Mouse (Mus musculus): ENCODE measurements at regions not wholly inside any gene's neighbourhood (a gene's known extent, or its start where the extent isn't known, plus 50 kb on each side); places are given as distances from the start of the nearest gene placed in this dataset.

DNA sequence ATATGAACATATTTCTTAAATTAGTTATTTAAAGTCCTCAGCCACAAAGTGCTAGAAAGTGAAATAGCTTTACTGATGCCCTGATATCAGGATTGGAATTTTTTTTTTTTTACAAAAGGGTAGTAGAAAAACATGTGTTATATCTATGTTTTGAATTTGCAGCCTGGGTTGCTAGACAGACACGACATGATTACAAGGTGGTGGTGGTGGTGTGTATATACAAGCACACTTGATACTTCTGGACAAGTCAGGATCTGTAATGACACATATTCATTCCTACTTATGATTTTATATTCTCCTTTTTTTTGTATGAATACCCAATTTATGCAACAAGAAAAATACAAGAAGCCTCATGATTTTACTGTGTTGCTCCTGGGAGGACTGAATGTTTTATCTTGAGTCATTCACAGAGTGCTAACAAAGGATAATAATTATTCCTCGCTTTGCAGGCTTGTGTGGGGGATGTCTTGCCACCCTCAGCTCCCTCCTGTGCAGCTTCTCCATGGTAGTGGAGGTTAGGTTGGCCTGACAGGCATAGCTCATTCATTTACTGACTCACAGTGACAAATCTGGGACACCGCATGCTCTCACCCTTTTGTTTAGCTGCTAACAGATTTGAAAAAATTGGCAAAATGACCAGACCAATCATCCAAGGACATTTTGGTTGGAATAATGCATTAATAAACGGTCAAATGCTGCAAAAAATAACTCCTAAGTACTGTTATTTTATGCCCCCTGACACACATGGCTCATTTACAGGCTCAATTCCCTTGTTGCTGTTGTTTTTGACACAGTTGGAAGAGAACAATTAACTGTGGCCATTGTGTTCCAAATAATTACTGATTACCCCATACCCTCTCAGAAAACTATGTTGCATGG, 303.3 kb upstream of the Sel1l start:
- no peak for DNase-seq

DNA sequence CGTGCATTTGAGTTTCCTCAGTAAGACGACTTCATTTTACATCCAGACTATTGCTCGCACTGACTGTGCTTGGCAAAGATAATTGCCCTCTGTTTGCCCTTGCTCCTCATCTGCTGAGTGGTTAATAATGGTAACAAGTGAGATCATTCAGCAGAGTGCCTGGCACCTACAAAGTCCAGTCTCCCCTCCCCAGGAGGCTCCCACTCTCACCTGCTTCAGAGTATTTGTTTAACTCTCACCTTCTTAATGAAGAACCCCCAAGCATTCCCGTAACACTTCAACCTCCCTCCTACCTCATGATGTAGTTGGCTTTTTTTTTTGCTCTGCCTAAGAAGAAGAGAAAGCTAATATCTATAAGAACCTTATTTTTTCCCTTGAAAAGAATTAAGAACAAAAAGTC, 288.6 kb upstream of the Sel1l start:
- no peak for DNase-seq

DNA sequence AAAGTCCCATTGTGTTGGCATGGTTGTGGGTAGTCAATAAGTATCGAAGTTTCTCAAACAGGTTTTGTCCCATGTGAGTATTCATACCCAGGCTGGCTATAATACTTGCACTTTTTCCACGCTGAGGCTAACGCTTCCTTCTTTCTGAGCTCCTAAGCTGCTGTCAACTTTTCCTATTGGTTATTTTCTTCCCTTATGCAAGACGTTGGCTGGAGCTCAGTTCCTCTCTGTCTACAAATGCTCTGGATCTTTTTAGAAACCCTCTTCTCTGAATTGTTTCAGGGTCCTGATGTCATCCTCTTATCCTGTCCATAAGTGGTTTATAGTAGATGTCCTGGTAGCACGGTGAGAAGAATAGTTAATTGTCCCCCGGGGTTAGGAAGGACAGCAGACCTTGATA, 278.7 kb upstream of the Sel1l start:
- DNase-seq, result no peak

DNA sequence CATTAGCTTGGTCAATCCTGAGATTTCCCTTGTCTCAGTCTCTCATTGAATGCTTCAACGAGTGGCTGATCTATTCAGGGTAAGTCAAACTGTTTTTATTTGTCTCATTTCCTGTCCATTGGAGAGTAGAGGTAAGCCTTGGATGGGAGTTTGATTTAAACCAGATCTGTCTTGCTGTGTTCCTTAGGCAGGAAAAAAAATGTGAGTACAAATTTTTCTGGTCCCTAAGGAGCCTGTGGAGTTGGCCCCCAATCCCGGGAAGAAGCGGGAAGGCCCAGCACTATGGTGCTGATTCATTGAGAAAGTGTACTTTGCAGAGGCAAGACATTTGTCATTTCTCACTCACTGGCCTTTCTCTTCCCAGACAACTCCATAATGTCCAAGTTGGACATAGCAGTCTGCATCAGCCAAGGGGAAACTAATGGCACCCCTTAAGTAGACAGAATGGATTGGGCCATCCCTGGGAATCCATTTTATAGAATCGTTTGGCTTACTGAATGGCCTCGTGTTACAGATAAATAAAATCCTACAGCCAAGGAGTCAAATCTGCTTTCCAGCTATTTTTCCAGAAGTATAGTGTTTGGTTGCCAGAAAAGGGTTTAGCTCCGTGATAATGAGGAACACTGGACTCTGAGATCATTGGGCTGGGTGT, 271.3 kb upstream of the Sel1l start:
- DNase-seq, result peak; percentile 24

DNA sequence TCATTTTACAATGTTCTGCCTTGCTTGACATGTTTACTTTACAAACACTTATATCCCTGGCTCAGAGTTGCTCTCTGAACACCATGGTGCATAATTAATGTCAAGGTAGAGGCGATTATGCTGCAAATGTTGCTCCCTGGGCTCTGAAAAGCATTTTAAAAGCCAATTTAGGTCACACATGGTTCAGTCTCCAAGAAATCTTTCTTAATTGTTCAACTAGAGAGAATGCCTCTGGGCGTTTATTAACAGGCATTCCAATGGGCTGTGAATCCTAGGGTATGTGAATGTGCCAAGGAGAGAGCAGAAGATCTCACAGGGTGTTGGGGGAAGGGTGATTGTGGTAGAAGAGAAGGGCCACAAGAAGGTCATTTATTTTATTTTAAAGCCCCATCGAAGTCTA, 260.7 kb upstream of the Sel1l start:
- DNase-seq, result no peak

DNA sequence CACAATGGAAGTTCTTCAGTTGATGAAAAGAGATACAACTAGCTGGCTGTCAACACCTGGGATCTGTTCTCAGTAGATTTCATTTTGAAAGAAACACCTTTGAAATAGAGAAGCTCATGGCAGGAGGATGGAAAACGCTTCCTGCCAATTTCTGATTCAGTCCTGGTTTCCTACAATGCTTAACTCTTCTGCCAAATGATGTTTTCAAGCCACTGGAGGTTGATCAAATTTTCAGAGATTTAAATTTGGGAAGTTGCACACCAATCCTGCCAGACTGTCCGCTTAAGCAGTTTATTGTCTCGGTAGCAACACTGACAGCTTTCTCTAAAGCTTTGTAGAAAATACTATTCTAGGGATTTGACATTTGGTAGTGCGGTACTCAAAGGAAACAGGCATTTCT, 251.1 kb upstream of the Sel1l start:
- no peak for DNase-seq

DNA sequence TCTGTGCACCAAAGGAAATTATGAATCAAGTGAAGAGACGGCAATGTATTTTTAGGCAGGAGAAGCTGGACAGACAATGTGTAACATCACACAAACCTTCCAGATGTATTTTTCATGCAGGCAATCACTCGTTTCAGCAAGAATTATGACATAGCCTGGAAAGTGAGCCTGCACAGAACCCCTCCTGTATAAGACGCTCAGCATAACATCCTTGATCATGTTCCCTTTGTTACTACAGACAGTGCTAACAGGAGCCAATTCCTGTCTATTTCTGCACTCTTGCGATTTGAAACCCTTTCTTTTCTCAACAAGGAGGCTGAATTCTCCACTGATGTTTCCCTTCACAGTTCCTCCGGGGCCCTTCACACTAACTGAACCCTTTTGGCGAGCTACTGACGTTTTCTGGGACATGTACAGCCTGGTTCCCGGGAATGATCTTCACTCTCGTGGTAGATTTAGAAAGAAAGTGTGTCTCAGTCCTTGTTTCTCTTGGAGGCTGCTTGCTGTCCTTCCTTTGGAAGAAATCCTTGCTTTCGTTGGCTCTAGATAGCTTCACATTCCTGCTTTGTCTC, 243.9 kb upstream of the Sel1l start:
- DNase-seq, result no peak

DNA sequence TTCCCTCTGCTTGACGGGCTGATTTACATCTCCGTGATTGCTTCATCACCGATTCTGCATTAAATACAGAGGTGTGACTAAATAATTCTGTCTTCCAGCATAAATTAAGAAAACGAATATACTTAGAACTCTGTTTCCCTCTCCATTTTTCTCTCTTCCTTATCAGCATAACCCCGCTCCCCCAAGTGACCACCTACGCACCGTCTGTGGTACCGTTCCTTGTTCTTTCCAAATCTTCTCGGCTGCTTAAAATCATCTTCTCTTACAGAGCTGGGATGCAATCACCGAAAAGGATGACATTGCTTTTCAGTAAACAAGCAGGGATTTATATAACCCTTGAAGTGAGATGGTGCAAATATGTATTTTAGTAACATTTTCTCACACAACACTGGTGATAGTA, 224.3 kb upstream of the Sel1l start:
- no peak for DNase-seq

DNA sequence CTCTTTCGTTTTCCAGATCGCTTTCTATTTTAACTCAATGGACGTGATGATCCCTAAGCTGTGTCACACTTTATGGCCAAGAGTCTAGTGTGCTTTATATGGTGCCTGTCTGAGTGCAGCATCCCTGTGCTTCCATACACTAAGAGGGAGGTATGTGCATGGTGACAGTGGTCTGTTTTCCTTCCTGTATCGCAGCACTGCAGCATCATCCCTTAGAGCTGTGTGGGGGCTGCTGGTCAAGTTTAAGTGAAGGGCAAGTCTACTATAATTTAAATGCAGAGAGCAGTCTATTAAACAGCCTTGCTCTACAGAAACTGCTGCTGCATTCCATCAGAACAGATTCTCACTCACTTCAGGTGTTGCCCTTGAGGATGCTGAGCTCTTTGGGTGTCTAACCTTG, 213.8 kb upstream of the Sel1l start:
- DNase-seq, result no peak

DNA sequence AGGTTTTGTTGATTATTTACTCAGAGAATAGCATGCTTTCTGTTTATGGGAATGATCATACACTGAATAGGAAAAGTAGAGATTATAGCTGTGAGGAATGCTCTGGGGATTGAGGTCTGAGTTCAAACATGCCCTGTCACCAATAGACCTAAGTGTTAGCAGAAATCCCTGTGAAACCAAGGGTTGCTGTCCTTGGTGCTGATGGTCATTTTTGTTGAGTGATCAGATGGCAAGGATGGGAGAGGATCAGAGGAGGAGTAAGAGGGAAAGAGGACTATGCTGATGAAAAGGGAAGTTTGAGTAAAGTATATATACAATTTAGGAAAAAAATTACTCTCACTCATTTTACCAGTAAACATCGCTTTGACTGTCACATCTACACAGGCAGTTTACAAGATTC, 191.5 kb upstream of the Sel1l start:
- no peak for DNase-seq

DNA sequence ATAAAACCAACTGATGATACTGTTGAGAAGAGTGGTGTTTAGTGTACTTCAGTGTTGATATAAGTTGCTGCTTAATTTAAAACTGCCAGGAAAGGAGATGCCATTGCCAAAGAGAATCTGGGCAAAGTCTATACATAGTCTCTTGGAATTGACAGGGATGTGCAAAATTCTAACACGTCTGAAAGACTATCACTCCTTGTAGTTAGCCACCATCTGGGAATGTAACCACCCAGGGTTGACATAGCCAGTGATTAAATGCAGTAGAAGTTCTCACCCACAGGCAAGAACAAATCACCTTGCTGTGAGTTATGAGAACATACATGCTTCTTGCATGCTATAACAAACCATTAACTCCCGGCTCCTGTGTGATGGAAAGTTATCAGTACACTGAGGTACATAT, 180.2 kb upstream of the Sel1l start:
- no peak for DNase-seq

DNA sequence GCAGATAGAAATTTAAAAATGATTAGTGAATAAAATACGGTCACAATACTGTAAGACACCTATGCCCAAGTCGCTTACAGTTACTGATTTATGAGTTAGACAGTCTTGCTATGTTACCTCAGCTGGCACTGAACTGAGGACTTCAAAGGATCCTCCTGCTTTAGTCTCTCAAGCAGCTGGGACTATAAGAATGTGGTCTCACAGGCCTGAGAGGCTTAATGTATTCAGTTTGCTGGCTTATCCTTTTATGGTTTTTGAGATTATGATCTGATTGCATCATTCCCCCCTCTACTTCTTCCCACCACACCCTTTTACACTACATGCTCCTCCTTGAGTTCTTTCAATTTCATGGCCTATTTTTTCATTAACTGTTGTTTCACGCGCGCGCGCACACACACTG, 179.4 kb upstream of the Sel1l start:
- no peak for DNase-seq

DNA sequence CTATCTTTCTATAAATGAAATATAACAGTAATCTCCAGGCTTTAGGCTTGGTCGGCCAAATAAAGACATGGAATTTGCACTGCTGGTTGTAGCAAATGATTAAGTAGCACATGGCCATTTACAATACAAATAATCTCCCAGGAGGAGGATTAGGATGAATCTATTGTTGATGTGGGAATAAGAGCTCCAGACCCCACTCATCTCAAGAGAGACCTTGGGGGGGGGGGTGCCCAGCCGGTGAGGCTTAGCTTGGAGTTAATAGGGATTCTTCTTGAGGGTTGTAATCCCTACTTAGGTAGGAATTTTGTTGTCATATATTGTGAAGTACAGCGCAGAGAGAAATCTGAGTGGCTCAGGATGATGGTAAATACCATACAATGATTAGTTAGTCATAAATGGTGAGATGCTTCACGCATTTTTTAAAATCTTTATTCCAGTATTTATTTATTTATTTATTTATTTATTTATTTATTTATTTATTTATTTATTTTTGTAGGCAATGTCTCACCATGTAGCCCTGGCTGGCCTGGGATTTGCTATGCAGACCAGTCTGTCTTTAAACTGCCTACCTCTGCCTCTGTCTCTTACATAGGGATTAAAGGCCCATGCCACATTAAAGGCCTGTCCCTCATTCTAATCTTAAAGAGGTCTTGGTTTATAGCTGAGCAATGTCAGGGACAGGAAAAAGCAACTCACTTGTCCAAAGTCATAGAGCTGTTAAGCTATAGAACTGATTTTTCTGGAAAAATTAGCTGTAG, 175.7 kb upstream of the Sel1l start:
- DNase-seq, result no peak

DNA sequence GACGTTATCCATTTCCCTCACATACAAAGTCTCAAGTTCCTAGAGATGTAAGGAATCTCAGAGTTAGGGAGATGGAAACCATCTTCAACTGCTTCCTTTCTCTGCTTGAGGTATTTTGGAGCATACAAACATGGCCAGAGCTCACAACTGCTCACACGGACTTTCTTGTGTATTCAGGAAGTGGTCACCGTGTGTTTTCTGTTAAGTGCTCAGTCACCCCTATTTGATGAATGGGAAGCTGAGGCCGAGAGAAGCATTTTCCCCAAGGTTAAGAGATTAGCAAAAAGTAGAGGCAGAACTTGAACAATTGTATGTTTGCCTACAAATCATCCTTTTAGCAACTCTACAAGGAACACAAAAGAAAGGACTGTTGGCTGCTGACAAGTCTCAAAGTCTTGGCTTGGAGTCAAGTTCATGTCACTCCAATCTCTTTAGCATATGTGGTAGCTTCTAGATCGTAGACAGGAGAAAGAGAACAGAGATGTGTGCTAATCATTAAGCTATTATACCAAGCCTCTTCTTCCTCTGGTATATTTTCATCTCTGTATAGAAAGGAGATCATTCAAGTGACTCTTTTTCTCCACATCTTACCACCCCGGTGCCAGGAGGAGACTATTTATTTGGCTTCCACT, 170.8 kb upstream of the Sel1l start:
- DNase-seq, result no peak

DNA sequence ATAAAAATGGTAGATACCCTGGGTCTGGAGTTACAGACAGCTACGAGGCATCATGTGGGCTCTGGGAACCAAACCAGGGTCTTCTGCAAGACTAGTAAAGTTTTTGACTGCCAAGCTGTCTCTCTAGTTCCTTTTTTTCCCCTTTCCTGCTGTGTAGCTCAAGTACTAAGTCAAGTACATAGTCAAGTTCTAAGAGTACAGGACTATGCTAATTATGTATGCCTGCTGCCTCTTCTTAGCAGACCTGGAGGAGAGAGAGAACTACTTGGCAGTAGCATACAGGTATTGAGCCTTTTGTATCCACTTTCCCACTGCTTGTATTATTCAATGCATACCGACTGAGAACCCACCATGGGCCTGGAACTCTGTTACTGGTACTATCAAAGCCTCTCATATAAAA, 166.4 kb upstream of the Sel1l start:
- no peak for DNase-seq

DNA sequence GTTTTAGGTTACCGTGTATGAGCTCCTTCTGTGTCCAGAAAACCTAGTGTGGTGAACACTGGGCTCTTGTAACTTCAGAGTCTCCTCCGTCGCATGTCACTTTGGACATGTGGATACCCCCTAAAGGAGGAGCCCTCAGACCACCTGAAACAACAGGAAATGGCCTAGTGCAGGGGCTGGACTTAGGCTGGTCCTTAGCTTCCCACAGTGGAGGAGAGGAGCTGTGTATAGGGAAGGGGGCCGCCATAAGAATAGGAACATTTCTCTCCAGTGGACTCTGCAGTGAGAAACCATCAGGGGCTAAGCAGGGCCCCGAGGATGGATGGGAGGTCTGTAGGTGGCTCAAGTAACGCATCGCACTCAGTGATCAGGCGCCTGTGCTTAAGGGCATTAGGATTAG, 165.0 kb upstream of the Sel1l start:
- DNase-seq, result no peak

DNA sequence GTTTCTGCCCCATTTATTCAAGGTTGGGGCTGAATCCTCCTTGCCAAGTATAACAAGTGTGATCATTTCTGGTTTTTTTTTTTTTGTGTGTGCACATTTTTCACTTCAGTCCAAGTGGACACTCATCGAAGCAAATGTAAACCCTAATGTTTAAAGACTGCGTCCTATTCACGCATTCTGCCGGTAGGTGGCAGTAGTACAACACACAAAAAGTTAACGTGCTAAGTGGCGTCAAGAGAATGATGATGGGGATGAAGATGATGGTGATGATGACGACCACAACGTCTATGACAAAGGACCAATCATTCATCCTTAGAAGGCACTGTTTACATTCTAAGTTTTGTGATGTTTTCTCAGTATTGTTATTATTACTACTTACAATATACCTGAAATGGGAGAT, 164.3 kb upstream of the Sel1l start:
- DNase-seq, result no peak

DNA sequence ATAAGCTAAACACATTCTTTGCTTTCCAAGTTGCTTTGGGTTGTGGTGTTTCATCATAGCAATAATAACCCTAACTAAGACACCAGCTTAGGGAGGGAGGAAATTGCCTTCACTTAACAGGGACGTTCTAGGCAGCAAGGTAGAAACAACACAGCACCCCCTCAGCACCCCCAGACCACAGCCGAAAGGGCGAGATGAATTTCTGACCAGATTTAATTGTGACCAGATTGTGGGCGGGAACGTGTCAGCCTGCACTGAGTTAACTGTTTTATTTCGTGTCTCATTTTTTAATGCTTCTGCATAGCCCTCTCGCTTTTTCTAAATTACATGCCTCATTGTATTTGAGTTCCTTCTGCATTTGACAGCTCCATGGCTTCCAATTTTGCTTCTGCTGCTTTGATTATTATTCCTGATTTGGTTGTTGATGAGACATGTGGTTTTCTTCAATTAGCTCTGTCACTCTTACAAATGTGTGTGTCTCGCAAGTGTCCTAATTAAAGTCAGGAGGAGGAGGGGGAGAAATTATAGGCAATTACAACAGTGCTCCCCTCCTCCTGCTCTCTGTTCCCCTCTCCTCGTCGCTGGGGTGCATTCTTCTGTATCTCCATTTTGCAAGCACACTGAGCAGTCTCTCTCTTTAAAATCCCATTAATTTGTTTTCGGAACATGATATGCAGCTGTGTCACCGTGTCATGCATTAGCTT, 155.6 kb upstream of the Sel1l start:
- DNase-seq, result no peak

DNA sequence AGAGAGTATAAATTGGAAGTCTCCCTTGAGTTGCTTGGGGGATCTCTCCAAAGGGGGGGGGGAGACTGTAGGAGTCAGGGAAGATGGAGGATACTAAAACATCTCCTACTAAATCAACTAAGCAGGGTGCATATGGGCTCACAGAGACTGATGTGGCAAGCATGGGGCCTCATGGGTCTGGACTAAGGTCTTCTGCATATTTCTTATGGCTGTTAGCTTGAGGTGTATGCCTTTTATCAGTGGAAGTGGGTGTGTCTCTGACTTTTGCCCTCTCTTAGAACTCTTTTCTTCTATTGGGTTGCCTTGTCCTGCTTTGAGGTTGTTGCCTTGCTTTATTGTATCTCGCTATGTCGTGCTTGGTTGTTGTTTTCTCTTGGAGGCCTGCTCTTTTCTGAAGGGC, 150.1 kb upstream of the Sel1l start:
- DNase-seq, result no peak

DNA sequence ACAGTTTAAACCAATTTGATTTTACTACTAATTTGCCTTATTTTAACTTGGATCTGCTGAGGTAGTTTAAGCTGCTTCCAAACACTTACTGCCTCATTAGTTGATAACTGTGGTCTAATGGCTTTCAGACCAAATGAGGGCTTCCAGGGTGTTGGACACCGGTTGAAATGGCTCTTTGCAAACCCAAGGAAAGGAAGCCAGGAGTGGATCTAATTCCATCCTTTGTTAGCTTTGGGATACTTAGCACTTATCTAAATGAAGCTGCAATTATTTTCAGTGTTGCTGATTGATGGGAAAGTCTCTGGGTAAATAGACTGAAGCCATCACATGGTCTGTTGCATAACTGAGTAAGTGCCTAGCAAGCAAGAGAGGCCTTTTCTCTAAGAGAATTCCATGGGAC, 148.4 kb upstream of the Sel1l start:
- no peak for DNase-seq

DNA sequence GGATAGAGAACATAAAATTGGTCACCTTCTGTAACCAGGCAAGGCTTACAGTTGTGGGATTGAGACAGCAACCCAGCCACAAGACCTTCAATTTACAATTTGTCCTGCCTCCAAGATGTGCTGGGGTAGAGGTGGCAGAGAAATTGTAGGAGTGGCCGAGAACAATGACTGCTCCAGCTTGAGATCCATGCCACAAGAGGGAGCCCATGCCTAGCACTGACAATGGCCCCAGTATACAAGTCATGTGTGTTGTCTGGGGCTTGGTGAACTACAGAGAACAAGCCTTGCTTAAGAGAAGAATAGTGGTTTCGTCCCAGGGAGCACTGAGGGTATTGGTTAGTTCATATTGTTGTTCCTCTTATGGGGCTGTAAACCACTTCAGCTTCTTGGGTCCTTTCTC, 146.6 kb upstream of the Sel1l start:
- DNase-seq, result no peak

DNA sequence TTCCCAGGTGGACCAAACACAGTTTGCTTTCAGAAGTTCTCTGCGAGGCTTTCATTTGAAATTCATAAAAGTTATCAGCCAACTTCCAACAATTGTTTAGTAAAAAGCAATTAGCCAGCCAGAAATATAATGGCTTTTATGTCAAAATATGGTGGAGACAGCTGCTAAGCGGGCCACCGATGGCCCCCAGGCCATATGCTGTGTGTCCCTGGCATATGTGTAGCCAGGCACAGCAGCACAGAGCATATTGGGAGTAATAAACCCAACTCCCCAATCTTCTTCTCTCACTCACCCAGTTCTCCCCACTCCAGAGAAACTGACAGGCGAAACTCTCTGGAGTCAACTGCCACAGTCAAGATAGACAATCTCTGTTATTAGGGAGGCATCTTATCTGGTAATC, 137.5 kb upstream of the Sel1l start:
- DNase-seq, result no peak
